Mouse (Mus musculus): Measurements from ENCODE around the gene Col1a1.

DNA sequence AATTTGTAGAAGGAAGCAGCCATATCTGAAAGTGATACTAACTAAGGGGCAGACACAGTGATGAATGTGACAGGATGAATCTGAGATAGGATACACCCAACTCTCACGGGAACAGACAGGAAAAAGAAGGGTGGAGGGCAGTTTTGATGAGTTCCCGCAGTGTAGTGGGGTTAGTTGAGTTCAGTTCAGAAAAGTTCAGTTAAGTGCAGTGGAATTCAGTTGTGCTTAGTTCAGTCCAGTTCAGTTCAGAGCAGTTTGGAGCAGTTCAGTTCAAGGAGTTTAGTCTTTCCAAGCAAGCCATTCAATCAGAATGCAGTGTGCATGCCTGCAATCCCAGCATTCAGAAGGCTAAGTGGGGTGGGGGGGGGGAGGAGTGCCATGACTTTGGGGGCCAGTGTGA lies 34.8 kb upstream of the Col1a1 start:
- TF ChIP-seq CTCF (IDR thresholded peaks at IDR 0.05; ENCODE audit: low read depth) (no peak), EP300 (IDR thresholded peaks at IDR 0.05; ENCODE audit: low read depth) (no peak)
